Mouse (Mus musculus): ENCODE data around the gene Snx8. TPM values are rescaled to one million over a fixed set of nuclear protein-coding genes. Genes with fewer than 3 reads are reported as not detected.

Gene Snx8
- polyA plus RNA-seq, 1 experiment from 2014 or later, result 17.1 TPM

- ATAC-seq (peak; percentile 88), DNase-seq (ENCODE audit: low spot score) (peak; percentile 82)
- WGBS, result 1% methylated on average over 38 of the region's 39 CpGs
- no peaks in the 10 kb centered on the region for H3K9me3 ChIP-seq (ENCODE audit: low read length)
- peak within 1 kb of the TSS; percentile 71 for H3K4me3 ChIP-seq (ENCODE audit: low read depth, low read length)
- no peaks in the 10 kb centered on the region for H3K27me3 ChIP-seq (replicated peaks; ENCODE audit: insufficient read depth, low read length)
- H3K4me2 ChIP-seq (replicated peaks; ENCODE audit: low read depth, low read length), result peak within 1 kb of the TSS; percentile 67
- H3K36me3 ChIP-seq (ENCODE audit: insufficient read depth, low read length), result no peaks in the 10 kb centered on the region
- H3K4me1 ChIP-seq (ENCODE audit: insufficient read depth, low read depth, low read length), result no peaks in the 10 kb centered on the region; the same call in 1 of the 2 replicates
- peak within 1 kb of the TSS; percentile 71 for H3K27ac ChIP-seq (ENCODE audit: low read length)
- TF ChIP-seq CTCF (IDR thresholded peaks at IDR 0.05), result peak; percentile 83
- no peak for TF ChIP-seq EP300 (IDR thresholded peaks at IDR 0.05)
- peak within 1 kb of the TSS; percentile 79 for H3K9ac ChIP-seq (replicated peaks; ENCODE audit: low read depth)
Observed at GRCm38 (mm10) chr5:140331615-140332512, 57.2 kb downstream of the Snx8 start, which contains the start of gene Mrm2. Gene Mrm2, minus strand, starts transcription at chr5:140331898.

DNA sequence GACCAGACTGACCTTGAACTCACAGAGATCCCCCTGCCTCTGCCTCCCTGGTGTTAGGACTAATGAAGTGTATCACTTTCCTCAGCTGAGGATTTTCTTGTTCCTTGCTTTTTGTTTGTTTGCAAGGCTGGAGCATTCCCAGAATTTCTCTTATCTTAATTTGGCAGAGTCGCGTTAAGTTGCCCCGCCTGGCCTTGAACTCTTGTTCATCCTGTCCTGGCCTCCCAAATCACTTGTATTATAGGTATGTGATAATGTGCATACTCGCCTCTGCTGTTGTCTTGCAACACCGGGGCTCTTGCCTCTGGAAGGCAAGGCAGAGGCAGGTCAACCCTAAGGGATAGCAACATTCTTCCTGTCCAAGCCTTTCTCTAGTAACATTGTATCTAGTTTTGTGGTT, 65.0 kb downstream of the Snx8 start:
- DNase-seq (ENCODE audit: low spot score) (no peak), ATAC-seq (no peak)
- 92% methylated on average over 5 of the region's 5 CpGs for WGBS
- Histone ChIP-seq H3K4me2 (replicated peaks; ENCODE audit: low read depth, low read length) (no peak overlapping the region), H3K4me3 (ENCODE audit: low read depth, low read length) (no peak overlapping the region), H3K9me3 (ENCODE audit: low read length) (no peaks in the 10 kb centered on the region), H3K27me3 (replicated peaks; ENCODE audit: insufficient read depth, low read length) (no peaks in the 10 kb centered on the region), H3K27ac (ENCODE audit: low read length) (no peak overlapping the region), H3K9ac (replicated peaks; ENCODE audit: low read depth) (no peak overlapping the region), H3K4me1 (ENCODE audit: insufficient read depth, low read depth, low read length) (0 out of 2 replicates have a peak, but pooled peaks cover 5% of the 10 kb centered on the region), H3K36me3 (ENCODE audit: insufficient read depth, low read length) (no peaks in the 10 kb centered on the region)
- no peak for TF ChIP-seq CTCF (IDR thresholded peaks at IDR 0.05)
- TF ChIP-seq EP300 (IDR thresholded peaks at IDR 0.05), result no peak

- Histone ChIP-seq H3K4me3 (ENCODE audit: low read depth, low read length) (peak overlapping the region; percentile 81), H3K27ac (ENCODE audit: low read length) (peak overlapping the region; percentile 87), H3K4me1 (ENCODE audit: insufficient read depth, low read depth, low read length) (0 out of 2 replicates have a peak, but pooled peaks cover 5% of the 10 kb centered on the region), H3K9ac (replicated peaks; ENCODE audit: low read depth) (peak overlapping the region; percentile 94), H3K9me3 (ENCODE audit: low read length) (no peaks in the 10 kb centered on the region), H3K4me2 (replicated peaks; ENCODE audit: low read depth, low read length) (peak overlapping the region; percentile 95), H3K27me3 (replicated peaks; ENCODE audit: insufficient read depth, low read length) (no peaks in the 10 kb centered on the region), H3K36me3 (ENCODE audit: insufficient read depth, low read length) (no peaks in the 10 kb centered on the region)
- peak; percentile 58 for DNase-seq (ENCODE audit: low spot score)
- WGBS, result 1% methylated on average over 17 of the region's 17 CpGs
- TF ChIP-seq CTCF (IDR thresholded peaks at IDR 0.05) (peak; percentile 44; the same call in 1 of the 2 replicates), EP300 (IDR thresholded peaks at IDR 0.05) (no peak)
- ATAC-seq, result peak; percentile 16
Observed at GRCm38 (mm10) chr5:140321756-140322575, 67.1 kb downstream of the Snx8 start.

DNA sequence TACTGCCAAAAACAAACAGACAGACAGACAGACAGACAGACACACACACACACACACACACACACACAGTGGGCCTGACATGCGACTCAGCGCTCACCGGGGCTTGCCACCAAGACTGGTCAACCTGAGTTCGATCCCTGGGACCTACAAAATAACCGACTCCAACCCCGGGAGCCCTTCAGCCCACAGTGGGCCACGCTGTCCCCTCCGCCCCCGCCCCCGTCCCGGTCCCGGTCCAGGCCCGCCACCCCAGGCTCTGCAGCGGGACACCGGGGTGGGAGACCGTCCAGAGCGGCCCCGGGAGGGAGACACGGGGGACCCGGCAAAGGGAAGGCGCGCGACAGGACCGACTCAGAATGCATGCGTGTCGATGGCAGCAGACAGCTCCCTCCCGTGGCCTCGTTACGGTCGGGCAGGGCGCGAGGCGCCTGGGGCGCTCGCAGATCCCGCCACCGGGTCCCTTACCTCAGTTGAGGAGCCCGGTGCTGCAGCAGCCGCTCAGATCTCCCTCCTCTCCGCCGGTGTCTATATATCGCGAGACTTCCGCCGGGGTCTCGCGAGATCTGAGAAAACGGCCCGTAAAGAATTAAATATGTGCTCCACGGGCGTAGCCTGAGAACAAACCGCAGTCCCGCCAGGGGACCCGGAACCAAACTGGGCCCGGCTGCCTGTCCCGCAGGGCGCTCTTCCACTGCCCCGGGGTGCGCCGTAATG, 67.9 kb downstream of the Snx8 start, which contains the start of the genes Mad1l1 and Nudt1:
Mad1l1 (minus strand) TSS at position 511 of the 714 bp plus-strand sequence.
Nudt1 (plus strand) TSS at position 615 of the 714 bp plus-strand sequence.
- WGBS, result under 1% methylated on average over 46 of the region's 60 CpGs
- Histone ChIP-seq H3K9ac (replicated peaks; ENCODE audit: low read depth) (peak within 1 kb of the TSS; percentile 94), H3K4me3 (ENCODE audit: low read depth, low read length) (peak within 1 kb of the TSS; percentile 81), H3K27ac (ENCODE audit: low read length) (peak within 1 kb of the TSS; percentile 87), H3K36me3 (ENCODE audit: insufficient read depth, low read length) (no peaks in the 10 kb centered on the region), H3K27me3 (replicated peaks; ENCODE audit: insufficient read depth, low read length) (no peaks in the 10 kb centered on the region), H3K4me2 (replicated peaks; ENCODE audit: low read depth, low read length) (peak within 1 kb of the TSS; percentile 95), H3K9me3 (ENCODE audit: low read length) (no peaks in the 10 kb centered on the region), H3K4me1 (ENCODE audit: insufficient read depth, low read depth, low read length) (0 out of 2 replicates have a peak, but pooled peaks cover 5% of the 10 kb centered on the region)
- peak; percentile 31 for TF ChIP-seq CTCF (IDR thresholded peaks at IDR 0.05)
- TF ChIP-seq EP300 (IDR thresholded peaks at IDR 0.05), result peak; percentile 97
- DNase-seq (ENCODE audit: low spot score), result peak; percentile 97
- peak; percentile 97 for ATAC-seq

DNA sequence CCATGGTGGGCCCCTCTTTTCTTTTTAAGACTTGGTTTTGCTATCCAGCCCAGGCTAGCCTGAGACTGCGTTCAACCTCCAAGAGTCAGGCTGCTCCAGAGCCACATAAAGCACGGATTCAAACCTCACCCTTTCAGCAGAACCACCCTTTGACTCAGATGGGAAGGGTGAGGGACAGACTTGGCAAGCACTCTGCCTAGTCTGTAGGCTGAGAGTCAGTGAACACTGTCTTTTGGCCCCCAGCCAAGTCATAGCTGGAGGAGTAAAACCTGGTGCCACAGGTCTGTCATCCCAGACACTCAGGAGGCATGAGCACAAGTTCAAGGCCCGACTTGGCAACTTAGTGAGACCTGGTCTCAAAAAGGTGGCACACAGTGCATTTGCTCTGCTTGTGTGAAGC, 72.3 kb downstream of the Snx8 start:
- ATAC-seq, result no peak
- Histone ChIP-seq H3K27ac (ENCODE audit: low read length) (no peak overlapping the region), H3K4me1 (ENCODE audit: insufficient read depth, low read depth, low read length) (0 out of 2 replicates have a peak, but pooled peaks cover 5% of the 10 kb centered on the region), H3K36me3 (ENCODE audit: insufficient read depth, low read length) (peaks cover 17% of the 10 kb centered on the region), H3K4me2 (replicated peaks; ENCODE audit: low read depth, low read length) (no peak overlapping the region), H3K27me3 (replicated peaks; ENCODE audit: insufficient read depth, low read length) (no peaks in the 10 kb centered on the region), H3K9ac (replicated peaks; ENCODE audit: low read depth) (no peak overlapping the region), H3K4me3 (ENCODE audit: low read depth, low read length) (no peak overlapping the region), H3K9me3 (ENCODE audit: low read length) (no peaks in the 10 kb centered on the region)
- no peak for DNase-seq (ENCODE audit: low spot score)
- TF ChIP-seq EP300 (IDR thresholded peaks at IDR 0.05) (no peak), CTCF (IDR thresholded peaks at IDR 0.05) (no peak)
- WGBS, result 69% methylated on average over 3 of the region's 3 CpGs
